Mouse (Mus musculus) retina, postnatal 7 days (tissue): ENCODE data around the gene Dmxl2.
A peak's percentile ranks its signal among the peaks of the same experiment; 100 is the strongest.

ENCODE experiments used
- DNase-seq: peaks from one replicate; pipeline ENCODE4 v3.0.0-alpha.2; 2012; ENCODE audit warnings: low read depth, low spot score

Gene Dmxl2

DNA sequence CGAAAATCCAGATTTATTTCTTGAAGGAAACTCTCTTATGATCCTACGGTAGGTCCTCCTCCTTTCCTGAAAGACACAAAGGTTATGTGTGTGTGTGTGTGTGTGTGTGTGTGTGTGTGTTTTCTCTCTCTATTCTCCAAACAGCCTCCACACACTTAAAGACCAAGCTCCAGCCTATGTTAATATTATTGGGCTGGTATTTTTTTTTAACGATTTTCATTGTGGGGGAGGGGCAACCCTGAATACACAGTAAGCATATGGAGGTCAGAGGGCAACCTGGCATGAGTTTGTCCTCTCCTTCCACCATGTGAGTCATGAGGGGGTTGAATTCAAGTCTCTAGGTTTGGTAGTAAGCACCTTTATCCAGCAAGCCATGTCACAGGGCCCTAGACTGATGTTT, 1.6 kb downstream of the Dmxl2 start:
- no peak for DNase-seq

DNA sequence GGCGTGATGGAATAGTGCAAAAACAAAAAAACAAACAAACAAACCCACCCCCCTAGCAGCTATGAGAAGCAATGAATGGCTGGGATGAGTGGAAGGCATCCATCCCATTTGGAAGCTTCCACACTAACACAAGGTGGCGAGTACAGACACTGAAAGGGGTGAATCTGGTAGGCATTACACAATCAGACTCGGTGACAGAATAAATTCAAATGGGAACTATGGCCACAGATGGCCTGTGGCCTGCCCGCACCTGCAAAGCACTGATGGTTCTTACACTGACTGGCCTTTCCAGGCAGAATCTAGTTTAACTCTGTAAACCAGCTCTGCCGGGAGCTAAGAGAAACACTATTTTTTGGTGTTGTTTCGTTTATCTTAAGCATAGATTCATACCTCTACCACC, 2.1 kb downstream of the Dmxl2 start:
- no peak for DNase-seq

DNA sequence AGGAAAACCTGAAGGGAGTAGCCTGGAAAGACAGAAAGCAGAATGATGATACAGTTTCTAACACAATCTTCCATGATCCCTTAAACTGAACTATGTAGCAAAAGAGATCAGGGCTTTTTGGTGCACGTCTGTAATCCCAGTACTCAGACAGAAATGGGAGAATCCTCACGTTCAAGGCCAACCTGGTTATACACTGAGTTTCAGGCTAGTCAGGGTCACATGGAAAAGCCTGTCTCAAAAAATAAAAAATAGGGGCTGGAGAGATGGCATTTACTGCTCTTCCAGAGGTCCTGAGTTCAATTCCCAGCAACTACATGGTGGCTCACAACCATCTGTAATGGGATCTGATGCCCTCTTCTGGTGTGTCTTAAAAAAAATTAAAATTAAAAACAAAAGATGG, 11.0 kb downstream of the Dmxl2 start:
- DNase-seq = no peak

DNA sequence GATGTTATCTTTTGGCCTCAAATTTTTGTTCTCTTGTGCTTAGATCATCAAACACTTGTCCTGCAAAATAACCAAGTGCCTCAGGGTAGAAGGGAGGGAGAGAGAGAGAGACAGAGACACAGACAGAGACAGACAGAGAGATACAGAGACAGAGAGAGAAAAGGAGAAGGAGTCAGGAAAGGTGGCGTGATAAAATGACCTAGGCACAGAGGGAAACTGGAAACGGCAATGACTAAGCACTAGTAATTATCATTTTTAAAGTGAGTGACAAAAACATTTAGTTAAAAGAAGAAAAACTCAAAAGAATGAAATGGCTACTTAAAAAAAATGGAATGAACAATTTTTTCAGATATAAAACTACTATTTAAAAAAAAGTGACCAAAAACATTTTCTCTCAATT, 11.8 kb downstream of the Dmxl2 start:
- no peak for DNase-seq

DNA sequence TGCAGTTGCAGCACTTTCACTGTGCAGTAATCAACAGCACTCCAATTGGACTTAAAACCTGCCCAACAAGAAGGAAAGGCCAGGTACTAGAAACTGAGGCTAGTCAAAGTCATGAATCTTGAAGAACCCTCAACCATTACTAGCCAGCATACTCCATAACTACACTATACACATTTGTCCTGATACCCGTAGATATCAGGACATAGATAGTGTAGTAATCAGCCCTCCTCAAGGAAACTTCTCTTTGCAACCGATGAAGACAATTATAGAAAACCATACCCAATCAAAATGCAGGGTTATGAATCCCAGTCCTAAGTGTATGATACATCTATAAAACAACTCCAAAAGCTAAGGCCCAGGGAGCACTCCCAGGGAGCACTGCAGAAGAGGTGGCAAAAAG, 16.5 kb downstream of the Dmxl2 start:
- DNase-seq = no peak

DNA sequence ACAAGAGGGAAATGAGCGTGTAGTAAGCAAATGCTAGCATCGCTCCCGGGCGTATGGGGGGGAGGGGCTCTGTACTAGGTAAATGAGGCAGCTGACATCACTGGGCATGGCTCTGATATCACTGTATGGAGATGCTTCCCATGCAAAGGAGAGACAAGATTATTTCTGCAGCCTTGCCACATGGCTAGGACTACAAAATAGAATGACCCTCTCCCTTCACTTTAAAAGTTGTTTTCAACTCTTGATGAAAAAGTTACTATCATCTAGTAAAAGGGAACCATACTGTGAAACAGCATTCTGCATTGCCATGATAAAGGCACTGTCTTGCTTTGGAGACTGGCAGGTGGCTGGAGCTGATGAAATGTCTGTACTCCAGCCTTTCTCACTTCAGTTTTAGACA, 18.2 kb downstream of the Dmxl2 start:
- DNase-seq = no peak

DNA sequence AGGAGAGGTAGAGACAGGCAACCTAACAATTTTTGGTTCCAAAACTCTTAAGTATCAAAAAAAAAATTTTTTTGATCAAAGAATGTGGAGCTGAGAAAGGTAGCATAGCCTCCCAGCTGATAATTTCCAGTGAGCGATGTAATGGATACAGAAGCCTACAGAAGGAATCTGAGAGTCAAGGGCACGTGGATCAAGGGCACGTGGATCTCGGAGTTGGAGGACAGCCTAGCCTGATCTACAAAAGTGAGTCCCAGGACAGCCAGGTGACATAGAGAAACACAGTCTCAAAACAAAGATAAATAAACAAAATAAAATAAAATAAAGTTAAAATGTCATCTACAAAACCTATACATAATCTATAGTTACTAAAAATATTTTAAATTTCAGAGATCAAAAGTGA, 18.7 kb downstream of the Dmxl2 start:
- no peak for DNase-seq

DNA sequence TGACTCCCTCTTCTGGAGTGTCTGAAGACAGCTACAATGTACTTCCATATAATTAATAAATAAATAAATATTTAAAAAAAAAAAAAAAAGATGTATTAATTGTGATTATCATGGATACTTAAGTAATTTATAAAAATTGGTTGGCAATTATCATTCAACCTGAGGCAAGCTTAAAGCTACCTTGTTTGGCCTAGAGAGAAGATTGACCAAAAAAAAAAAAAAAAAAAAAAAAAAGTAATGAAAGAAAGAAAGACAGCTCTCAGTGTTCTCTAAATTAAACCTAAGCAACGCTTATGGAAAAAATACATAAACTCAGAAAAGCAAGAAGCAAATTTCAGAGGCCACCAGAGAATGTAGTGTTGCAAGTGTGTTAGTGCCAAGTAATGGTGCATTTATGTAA, 22.4 kb downstream of the Dmxl2 start:
- no peak for DNase-seq

DNA sequence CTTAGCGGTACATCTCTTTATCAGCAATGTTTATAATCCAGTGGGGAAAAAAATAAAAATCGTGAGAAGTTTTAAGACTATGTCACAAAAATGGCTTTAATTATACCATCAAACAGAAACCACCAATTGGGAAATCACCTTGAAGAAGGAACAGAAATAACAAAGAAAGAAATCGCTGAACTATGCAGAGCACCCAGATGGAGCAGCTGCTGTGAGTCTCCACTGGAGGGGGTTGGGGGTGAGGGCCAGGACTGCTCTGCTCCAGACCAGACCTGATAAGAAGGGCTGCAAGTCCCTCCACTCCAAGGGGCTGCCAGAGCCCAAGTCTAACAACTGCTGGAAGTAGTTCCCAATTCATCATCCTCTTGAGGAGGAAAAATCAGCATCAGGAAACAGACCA, 23.3 kb downstream of the Dmxl2 start:
- no peak for DNase-seq

DNA sequence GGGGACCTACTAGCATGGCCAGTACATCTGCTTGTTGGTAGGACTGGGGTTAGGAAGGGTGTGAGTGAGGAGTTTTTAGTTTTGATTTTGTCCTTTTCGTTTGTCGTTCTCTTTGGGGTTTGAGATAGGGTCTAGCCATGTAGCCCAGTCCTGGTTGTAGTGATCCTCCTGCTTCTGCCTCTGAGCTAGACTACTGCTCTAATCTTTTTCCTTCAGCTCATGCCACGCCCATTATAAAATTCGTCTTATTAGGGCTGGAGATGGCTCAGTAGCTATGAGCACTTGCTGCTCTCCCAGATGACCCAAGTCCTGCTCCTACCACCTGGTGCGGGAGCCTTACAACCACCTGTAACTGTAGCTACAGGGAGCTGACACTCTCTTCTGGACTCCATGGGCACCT, 26.9 kb downstream of the Dmxl2 start:
- DNase-seq = no peak

DNA sequence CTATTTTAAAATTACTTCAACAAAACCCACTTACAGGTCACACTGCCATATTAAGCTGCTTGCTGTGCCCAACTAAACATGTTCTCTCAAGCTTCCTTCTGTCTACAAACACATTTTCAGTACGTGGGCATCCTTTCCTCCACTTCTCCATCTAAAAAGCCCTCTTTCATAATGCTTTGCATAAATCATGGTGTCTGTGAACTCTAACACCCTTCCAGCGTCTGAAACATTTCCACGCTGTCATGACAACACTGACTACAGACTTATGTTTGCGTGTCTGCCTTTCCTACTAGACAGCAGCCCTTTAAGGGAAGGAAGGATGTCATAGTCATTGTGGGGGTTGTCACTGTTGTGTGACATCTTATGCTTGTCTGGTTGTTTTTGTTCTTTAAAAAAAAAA, 27.4 kb downstream of the Dmxl2 start:
- DNase-seq = no peak

DNA sequence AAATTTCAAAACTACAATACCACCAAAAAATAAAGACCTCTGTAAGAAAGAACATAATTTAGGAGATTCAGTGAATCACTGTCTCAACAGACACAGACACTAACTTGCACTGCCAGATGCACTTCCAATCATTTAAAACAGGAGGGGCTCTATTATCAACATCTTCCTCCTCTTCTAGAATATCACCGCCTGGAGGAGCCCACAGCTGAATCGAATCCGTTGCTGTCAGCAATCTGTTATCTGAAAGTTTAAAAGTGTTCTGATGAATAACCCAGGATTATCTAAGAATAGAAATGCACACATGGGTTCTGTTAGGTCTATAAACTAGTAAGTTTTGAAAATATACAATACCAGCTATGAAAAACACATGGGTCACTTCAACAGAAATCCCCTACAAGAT, 28.6 kb downstream of the Dmxl2 start:
- no peak for DNase-seq

DNA sequence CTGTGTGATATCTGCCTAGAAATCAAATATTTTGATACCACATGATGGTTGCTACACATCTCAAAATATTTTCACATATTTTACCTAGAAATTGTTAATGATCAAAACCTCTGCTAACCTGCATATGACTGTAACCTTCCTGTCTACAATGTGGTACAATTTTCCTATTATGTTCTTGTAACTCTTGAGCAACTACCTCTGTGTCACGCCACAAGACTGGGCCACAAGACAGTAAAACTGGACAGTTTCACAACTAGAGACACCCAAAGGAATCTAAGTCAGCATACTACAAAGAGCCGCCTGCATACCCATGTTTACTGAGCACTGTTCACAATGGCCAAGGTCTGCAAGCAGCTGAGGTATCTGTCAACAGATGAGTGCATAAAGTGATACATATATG, 32.1 kb downstream of the Dmxl2 start:
- no peak for DNase-seq

DNA sequence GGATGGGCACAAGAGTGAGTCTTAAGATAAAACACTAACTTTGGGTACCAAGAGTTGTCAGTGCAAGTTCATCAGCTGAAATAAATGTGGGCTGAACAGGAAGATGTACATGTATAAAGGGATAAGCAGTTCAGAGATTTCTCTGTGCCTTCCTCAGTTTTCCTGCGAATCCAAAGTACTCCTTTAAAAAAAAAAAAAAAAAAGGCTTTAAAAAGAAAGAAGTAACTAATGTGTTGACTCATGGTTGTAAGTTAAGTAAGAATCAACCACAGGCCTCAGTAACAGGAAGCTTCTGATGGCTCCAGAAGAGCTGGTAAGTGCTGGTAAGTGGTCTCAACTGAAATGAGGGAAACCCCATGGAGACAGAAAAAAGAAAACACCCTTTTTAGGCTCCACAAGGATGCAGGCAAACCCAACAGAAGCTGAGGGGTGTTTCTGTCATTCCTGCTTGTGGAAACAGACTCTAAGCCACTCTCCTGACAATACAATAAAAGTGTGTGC, 33.9 kb downstream of the Dmxl2 start:
- no peak for DNase-seq

DNA sequence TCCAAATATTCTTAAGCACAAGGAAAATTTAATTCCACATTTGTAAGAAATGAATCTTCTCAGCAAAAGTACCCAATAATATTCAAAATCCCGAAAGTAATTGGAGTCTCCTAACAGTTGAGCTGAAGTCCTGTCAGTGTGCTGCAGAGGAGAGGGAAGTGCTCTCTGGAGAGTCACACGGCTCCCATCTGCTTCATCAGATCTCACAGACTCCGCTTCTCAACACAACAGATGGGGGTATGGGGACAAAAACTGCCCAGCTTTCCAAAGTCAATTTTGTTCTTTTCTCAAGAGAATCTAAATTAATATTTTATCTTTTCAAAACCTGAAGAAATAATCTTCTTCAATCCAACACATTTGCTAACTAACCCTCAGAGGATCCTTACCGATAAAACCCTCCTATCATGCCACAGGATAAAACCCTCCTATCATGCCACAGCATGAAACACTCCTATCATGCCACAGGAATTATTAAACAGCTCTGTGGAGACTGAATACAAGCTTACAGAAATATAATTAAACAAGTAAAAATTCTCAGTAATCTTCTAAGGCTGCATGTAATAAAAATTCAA, 37.9 kb downstream of the Dmxl2 start:
- no peak for DNase-seq

DNA sequence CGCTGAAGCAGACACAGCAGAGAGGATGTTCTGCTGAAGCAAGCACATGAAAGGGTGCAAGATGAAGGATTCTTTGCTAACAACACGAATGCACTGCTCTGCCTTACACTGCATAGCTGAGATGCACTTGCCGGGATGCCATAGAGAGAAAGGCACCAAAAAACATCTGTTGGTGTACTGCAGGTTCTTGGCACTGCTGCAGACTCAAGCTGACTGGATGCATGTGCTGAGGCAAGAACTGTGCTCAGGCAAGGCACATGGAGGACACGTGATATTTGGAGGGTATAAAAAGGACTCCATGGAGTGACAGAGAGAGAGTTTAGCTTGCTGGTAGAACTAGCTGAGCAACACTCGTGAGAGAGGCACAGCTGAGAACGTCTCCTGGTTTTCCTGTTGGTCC, 62.4 kb downstream of the Dmxl2 start:
- DNase-seq = no peak

DNA sequence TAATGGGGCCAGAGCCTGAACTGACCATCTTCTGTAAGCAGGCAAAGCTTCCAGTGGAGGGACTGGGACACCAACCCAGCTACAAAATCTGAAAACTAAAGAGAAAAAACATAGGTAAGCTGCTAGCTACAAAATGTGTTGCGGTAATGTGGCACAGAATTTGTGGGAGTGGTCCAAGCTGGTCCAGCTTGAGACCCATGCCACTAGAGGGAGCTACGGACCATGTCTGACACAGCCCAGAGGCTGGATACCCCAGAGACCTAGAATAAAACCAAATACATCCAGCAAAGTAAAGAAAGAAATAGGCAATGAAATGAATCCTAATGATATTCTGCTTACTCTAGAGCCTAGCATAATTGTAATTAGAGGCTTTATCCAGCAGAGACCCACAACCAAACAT, 63.2 kb downstream of the Dmxl2 start:
- peak; percentile 33 for DNase-seq

DNA sequence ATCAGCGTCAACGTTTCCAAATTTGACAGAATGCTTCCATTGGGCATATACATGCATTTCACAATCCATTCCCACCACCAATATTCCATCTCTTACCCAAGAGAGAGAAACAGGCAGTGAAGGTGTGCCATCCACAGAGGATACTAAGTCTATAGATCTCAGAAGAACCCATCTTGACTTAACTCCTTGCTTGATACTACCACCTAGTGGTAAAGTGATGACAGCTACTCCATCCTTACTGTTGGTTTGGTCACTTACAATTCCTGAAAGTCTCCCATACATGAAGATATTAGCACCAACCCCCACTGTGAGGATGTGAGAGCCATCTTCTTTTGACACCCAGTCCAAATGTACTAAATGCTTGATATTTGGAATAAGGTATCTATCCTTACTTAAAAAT, 85.2 kb downstream of the Dmxl2 start:
- no peak for DNase-seq

DNA sequence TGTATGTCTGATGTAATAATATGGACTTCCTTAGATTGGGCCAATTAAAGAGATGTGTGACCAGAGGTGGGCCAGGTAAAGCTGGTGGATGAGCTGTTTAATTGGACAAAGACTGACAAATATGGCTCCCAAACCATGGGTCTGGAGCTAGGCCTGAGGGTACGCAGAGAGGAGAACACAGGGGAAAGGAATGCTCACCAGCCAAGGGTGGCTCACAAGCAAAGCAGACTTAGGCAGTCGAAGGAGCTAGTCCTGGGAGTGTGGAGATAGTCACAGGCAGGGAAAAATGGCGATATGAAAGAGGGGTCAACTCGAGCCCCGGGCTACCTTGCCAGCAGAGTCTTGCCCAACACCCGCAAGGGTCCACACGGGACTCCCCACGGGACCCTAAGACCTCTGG, 144.7 kb downstream of the Dmxl2 start:
- no peak for DNase-seq

DNA sequence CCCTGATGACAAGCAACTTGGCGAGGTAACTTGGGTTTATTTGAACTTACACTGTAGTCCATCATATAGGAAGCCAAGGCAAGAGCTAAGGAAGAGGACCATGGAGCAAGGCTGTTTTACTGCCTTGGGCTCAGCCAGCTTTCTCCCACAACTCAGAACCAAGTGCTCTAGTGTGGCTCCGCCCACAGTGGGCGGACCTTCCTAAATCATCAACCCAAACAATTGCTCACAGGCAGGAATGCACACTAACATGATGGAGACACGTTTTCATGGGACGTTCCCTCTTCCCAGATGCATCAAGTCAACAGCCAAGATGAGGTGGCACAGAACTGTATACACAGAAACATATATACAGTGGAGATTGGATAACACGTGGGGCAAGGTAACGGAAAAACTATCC, 159.4 kb downstream of the Dmxl2 start:
- DNase-seq = no peak

DNA sequence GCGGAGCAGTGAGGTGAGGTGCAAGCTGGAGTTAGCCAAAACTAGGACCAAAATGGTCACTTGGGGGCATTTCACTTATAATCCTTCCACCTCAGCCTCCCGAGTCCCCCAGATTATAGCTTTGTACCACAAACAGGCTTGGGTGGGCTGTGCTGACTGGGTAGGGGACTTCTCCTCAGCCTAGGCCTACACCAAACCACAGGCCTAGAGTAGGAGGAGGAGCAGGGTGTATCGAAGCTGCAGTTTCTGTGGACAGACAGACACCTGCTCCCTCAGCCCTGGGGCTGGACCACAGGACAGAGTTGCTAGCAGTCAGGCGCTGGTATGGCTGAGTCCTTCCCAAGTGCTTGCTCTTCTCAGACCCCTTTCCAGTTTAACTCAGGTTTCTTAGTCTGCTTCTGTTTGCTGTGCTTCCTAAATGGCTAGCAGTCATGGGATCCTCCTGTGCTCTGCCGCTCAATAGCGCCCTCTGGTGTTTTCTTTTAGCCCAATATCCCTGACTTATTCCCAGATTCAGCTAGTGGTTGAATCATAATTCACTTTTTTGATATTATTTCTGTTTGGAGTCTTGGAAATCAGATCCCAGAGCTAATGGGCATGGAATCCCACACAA, 164.8 kb downstream of the Dmxl2 start:
- peak; percentile 51 for DNase-seq

DNA sequence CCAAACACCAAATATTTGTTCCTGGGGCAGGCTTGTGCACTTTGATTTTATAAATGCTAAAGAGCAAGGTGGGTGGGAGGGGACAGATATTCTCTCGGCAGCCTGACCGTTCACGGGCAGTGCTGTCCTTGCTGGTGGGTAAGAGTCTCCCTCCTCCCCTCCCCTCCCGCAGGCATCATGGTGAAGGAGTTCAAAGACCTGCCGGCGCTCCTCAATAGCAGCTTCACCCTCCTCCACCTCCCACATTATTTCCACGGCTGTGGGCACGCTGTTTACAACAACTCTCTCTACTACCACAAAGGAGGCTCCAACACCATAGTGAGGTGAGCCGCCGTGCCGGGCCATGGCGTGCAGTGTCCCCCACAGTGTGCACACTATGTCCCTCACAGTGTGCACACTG, 165.8 kb downstream of the Dmxl2 start:
- no peak for DNase-seq

DNA sequence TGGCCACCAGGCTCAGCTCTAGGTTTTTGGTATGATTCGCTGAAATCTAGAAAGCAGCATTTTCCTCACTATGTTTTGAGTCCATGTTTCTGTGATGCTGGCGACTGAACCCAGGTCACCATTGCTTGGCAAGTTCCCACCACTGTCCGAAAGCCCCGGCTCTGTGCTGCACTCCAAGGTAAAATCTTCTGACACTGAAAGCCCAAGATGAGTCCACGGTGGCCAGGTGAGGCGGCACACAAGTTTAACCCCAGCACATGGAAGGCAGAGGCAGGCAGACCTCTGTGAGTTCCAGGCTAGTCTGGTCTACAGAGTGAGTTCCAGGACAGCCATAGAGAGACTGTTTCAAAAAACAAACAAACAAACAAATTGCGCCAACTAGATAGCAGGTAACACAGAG, 172.2 kb downstream of the Dmxl2 start:
- DNase-seq = no peak

DNA sequence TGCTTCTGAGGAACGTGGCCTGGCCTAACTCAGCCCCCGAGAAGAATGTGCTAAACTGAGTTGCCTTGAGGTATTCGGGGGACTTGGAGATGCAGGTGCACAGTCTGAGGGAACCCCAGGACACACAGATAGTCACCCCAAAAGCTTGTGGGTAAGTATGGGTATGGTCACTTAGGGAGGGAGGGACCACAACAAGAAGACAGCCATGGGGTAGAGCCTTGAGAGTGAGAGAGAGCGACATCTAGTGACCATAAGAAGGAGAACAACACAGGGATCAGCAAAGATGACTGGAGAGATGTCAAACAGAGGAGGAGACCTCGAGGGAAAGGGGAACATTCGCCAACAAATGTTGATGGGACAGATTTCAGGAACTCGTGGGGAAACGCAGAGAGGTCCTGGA, 178.0 kb downstream of the Dmxl2 start:
- peak; percentile 14 for DNase-seq
